Mouse (Mus musculus) cortical plate, adult 2 months (tissue): ENCODE data around the gene Msh2.

Source experiments
- CTCF ChIP-seq: fragments of 200-500 bp; IDR thresholded peaks from 2 replicates; pipeline ENCODE4 v1.5.1; 2011; ENCODE audit warnings: mild to moderate bottlenecking, control low read depth, low read length; ENCODE audit not compliant: insufficient read depth; ENCODE audit errors: extremely low read depth
- POLR2A ChIP-seq: fragments of 200-500 bp; IDR thresholded peaks from 2 replicates; pipeline ENCODE4 v1.6.1; 2011; ENCODE audit warnings: mild to moderate bottlenecking, low read length, control low read depth; ENCODE audit not compliant: insufficient read depth; ENCODE audit errors: extremely low read depth

- no peak for TF ChIP-seq CTCF
- TF ChIP-seq POLR2A, result no peak
Measured at GRCm38 (mm10) chr17:87641006-87641405, 31.1 kb upstream of the Msh2 start.
